Mouse (Mus musculus) induced T-regulatory cell, adult 2 months (primary cell): Measurements from ENCODE around the gene Acap1.

Source experiments
- DNase-seq: peaks from one replicate; pipeline ENCODE4 v3.0.0-alpha.2; 2012; ENCODE audit warnings: low read depth

The Acap1 gene

DNA sequence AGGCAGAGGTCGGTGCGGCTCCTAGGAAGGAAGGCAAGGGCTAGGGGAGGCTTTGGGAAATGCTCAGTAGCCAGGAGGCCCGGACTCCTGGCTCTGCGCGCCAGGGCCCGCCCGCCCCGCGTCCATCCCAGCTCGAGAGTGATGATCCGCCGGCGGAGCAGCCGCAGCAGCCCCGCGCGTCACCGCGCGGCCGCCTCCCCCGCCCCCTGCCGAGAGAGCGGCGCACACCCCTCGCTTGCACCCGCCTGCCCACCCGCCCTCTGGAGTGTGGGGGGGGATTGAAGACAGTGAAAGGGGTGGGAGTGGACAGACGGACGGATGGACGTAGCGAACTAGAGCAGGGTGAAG, 57.8 kb downstream of the Acap1 start, which contains the start of gene Nlgn2:
TSS of gene Nlgn2 (minus strand) at position 181 of the 348 bp plus-strand sequence.
- no peak for DNase-seq

DNA sequence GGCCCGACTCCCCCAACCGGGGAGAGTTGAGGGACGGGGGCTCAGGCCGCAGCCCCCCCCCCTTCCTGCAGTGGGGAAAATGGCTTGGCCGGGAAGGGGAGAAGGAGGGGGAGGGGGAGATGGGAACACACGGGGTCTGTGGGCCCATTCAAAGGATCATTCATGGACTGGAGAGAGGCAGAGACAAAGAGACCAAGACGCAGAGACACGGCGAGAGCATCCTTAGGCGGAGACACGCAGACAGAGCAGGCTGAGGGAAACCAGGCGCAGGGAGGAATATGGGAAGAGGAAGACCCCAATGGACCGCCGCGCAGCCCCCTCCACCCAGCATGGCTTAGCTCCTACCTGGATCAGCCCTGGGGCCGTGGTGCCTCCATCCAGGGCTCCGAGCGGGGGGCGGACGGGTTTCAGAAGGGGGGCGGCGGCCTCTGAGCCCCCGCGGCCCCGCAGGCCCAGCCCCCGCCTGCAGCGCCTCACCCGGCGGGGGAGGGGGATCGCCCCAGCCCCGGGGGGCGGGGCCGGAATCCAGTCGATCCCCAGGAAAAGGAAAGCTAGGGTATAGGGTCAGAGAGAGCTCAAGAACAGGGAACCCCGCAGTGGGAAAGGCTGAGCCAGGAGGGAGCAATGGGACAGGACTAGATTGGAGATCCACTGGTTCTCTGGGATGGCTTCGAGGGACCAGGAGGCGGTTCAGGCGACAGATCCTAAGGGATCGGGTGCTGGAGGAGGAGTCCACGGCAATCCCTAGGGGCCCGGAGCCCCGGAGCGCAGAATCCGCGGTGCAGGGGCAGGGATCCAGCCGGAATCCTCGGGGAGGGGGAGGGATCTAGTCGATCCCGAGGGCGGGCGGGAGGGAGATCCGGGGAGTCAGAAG, 58.4 kb downstream of the Acap1 start:
- DNase-seq, result peak; percentile 55

DNA sequence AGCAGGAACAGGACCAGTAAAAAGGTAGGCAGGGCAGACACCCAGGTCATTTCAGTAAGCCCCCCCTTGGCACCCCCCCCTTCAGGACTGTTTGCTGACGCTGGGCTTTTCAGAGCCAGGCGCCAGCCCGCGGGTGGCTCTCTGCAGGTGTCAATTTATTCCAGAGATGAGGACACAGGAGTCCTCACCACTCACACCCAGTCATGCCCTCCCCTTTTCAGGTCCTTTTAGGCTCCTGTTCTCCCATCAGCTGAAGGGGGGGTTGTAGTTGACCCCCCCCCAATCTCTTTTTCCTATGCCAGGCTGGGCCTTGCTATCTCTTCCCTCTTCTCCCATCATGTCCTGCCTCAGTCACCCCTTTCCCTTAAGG, 59.4 kb downstream of the Acap1 start:
- peak; percentile 40 for DNase-seq

DNA sequence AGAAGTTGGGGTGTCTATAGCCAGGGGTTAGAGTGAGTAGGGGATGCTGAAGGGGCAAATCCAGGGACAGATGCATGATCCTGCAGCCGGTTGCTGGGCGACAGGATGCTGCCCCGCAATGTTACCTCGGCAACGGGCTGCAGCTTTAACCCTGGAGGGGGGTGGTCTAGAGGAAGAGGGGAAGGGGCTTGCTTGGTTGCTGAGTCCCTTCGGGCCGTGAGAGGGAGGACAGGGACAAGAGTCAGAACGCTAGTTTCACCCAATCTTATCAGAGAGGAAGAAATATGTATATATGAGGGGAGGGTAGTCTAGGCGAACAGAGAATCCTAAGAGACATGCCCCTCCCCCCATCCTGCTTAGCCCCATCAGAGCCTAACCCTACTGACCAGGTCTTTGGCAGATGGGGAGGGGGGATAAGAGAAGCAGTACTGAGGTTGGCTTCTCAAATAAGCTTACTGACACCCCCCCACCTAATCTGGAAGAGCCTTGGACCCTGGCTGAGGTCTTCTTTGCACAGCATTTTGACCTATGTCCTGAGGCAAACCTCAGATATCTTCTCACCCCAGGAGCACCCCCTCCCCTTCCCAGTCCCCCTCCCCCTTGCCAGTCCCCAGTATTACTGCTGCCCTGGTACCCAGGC, 59.9 kb downstream of the Acap1 start:
- peak; percentile 35 for DNase-seq

DNA sequence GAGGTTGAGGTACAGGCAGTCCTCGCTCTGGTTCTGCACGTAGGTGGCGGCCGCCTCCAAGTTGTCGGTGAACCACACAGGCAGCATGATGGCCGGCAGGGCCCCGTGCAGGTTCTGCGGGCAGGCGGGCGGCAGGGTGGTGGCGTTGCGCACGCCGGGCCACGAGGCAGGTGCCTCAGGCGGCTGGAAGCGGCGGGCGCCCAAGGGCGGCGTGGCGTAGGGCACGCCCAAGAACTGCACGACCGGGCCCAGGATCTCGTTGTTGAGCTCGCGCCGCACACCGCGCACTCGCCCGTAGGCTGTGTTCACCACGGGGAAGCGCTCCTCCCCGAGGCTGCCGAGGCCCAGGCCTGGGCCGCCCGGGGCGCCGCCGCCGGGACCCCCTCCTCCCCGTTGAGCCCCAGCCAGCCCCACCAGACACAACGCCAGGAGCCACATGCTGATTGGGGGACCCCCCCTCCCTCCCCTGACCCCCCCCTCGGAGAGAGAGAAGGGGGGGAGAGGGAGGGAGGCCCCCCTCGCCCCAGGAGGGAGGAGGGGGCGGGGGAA, 61.3 kb downstream of the Acap1 start:
- DNase-seq, result peak; percentile 71

DNA sequence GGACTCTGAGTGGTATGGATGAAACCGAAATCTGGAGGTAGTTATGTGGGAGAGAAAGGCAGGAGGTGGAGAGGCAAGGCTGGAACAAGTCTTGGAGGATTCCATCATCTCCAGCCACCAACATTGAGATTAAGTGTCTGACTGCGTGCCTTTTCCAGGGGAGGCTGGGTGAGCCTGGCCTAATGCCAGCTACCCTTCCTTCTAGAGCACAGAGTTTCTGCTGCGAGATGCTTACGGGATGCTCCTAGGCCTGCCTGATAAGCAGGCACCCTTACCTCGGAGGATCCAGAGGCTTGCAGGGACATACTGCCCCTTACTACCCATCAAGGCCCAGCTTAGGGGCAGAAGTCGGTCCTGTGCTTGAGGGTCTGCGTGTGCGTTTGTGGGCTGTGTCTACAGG, 61.8 kb downstream of the Acap1 start:
- no peak for DNase-seq
